Mouse (Mus musculus): ENCODE data around the gene Slc7a8. TPM values are rescaled to one million over a fixed set of nuclear protein-coding genes. Genes with fewer than 3 reads are reported as not detected.
A peak's percentile ranks its signal among the peaks of the same experiment; 100 is the strongest.
"Not testable (repeated sequence)": the region's sequence is repeated elsewhere in the genome, so short reads cannot be mapped to it uniquely, and the experiment has no call there.

Gene Slc7a8
- total and polyA plus RNA-seq, 2 experiments from 2014 or later, result 13.3 to 14.5 TPM

- TF ChIP-seq CTCF (IDR thresholded peaks at IDR 0.05; ENCODE audit: low read depth), result no peak
- H3K27ac ChIP-seq (ENCODE audit: low read depth, low read length), result no peak overlapping the region
- no peak overlapping the region for H3K4me3 ChIP-seq (ENCODE audit: low read depth, low read length)
- H3K4me1 ChIP-seq (ENCODE audit: insufficient read depth), result peaks cover 11% of the 10 kb centered on the region; the same call in 1 of the 2 replicates
- H3K9ac ChIP-seq, result no peak overlapping the region
- 97% methylated on average over 5 of the region's 5 CpGs for WGBS
- H3K9me3 ChIP-seq (ENCODE audit: low read length), result no peaks in the 10 kb centered on the region
- H3K27me3 ChIP-seq (ENCODE audit: insufficient read depth, low read length), result no peaks in the 10 kb centered on the region
- H3K36me3 ChIP-seq (ENCODE audit: insufficient read depth), result no peaks in the 10 kb centered on the region
- DNase-seq, result no peak
- no peak overlapping the region for H3K4me2 ChIP-seq (ENCODE audit: low read depth)
- ATAC-seq, result no peak
Observed at GRCm38 (mm10) chr14:54770373-54770772, 11.4 kb downstream of the Slc7a8 start.

- 92% methylated on average over 5 of the region's 5 CpGs for WGBS
- no peak for DNase-seq
- Histone ChIP-seq H3K9me3 (ENCODE audit: low read length) (no peaks in the 10 kb centered on the region), H3K4me3 (ENCODE audit: low read depth, low read length) (no peak overlapping the region), H3K9ac (no peak overlapping the region), H3K27me3 (ENCODE audit: insufficient read depth, low read length) (no peaks in the 10 kb centered on the region), H3K4me1 (ENCODE audit: insufficient read depth) (peaks cover 11% of the 10 kb centered on the region; the same call in 1 of the 2 replicates), H3K27ac (ENCODE audit: low read depth, low read length) (no peak overlapping the region), H3K4me2 (ENCODE audit: low read depth) (no peak overlapping the region), H3K36me3 (ENCODE audit: insufficient read depth) (no peaks in the 10 kb centered on the region)
- TF ChIP-seq CTCF (IDR thresholded peaks at IDR 0.05; ENCODE audit: low read depth), result no peak
- ATAC-seq, result no peak
Observed at GRCm38 (mm10) chr14:54769068-54769425, 12.7 kb downstream of the Slc7a8 start.

- peaks cover 8% of the 10 kb centered on the region; the same call in 1 of the 2 replicates for H3K4me1 ChIP-seq (ENCODE audit: insufficient read depth)
- H3K9ac ChIP-seq, result no peak overlapping the region
- WGBS, result 87% methylated on average over 10 of the region's 10 CpGs
- no peak overlapping the region for H3K4me3 ChIP-seq (ENCODE audit: low read depth, low read length)
- H3K27me3 ChIP-seq (ENCODE audit: insufficient read depth, low read length), result no peaks in the 10 kb centered on the region
- H3K36me3 ChIP-seq (ENCODE audit: insufficient read depth), result no peaks in the 10 kb centered on the region
- H3K4me2 ChIP-seq (ENCODE audit: low read depth), result no peak overlapping the region
- no peak for DNase-seq
- no peak for ATAC-seq
- no peak for TF ChIP-seq CTCF (IDR thresholded peaks at IDR 0.05; ENCODE audit: low read depth)
- H3K9me3 ChIP-seq (ENCODE audit: low read length), result no peaks in the 10 kb centered on the region
- no peak overlapping the region for H3K27ac ChIP-seq (ENCODE audit: low read depth, low read length)
Observed at GRCm38 (mm10) chr14:54768314-54769067, 13.3 kb downstream of the Slc7a8 start.

- WGBS, result 96% methylated on average over 4 of the region's 7 CpGs
- not testable (repeated sequence) for ATAC-seq
Observed at GRCm38 (mm10) chr14:54766937-54767336, 14.8 kb downstream of the Slc7a8 start.

DNA sequence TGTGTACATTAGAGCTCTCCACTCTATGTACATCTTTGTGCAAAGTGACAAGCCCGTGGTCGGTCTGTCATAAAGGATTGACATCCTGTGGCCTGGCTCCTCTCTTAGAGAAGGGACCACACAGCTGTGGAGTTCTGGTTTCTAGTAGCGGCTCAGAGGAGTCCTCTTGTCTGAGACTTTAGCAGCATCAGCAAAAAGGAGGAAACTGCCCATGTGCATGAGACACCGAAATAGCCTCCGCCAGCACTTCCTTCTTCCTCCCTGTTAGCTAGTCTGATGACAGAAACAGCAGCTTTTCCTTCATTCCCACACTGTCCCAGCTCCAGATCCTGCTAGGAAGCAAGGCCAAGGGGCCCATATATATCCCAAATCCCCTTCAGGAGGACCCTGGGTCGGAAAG, 25.4 kb downstream of the Slc7a8 start:
- H3K27ac ChIP-seq (ENCODE audit: low read depth, low read length), result peak overlapping the region; percentile 10; the same call in 1 of the 2 replicates
- 86% methylated on average over 6 of the region's 6 CpGs for WGBS
- 0 out of 2 replicates have a peak, but pooled peaks have one; percentile 26 for ATAC-seq

More at GRCm38 (mm10) chr14:54766937-54767336, 14.8 kb downstream of the Slc7a8 start:
- not testable (repeated sequence) for H3K27me3 ChIP-seq (ENCODE audit: insufficient read depth, low read length); H3K9me3 ChIP-seq (ENCODE audit: low read length); H3K36me3 ChIP-seq (ENCODE audit: insufficient read depth); H3K4me2 ChIP-seq (ENCODE audit: low read depth); DNase-seq; H3K4me3 ChIP-seq (ENCODE audit: low read depth, low read length); H3K4me1 ChIP-seq (ENCODE audit: insufficient read depth); H3K27ac ChIP-seq (ENCODE audit: low read depth, low read length); H3K9ac ChIP-seq

GRCm38 (mm10) chr14:54754602-54755018, 27.1 kb downstream of the Slc7a8 start:
- DNase-seq (peak; percentile 62), ATAC-seq (peak; percentile 87)
- Histone ChIP-seq H3K4me3 (ENCODE audit: low read depth, low read length) (no peak overlapping the region), H3K27me3 (ENCODE audit: insufficient read depth, low read length) (no peaks in the 10 kb centered on the region), H3K36me3 (ENCODE audit: insufficient read depth) (no peaks in the 10 kb centered on the region), H3K9ac (no peak overlapping the region), H3K27ac (ENCODE audit: low read depth, low read length) (peak overlapping the region; percentile 22), H3K4me2 (ENCODE audit: low read depth) (no peak overlapping the region), H3K4me1 (ENCODE audit: insufficient read depth) (no peaks in the 10 kb centered on the region), H3K9me3 (ENCODE audit: low read length) (no peaks in the 10 kb centered on the region)
- TF ChIP-seq CTCF (IDR thresholded peaks at IDR 0.05; ENCODE audit: low read depth), result no peak
- WGBS, result 21% methylated on average over 6 of the region's 6 CpGs

More for the DNA sequence above, 25.4 kb downstream of the Slc7a8 start:
- H3K27me3 ChIP-seq (ENCODE audit: insufficient read depth, low read length), result no peaks in the 10 kb centered on the region
- H3K36me3 ChIP-seq (ENCODE audit: insufficient read depth), result no peaks in the 10 kb centered on the region
- no peak overlapping the region for H3K4me2 ChIP-seq (ENCODE audit: low read depth)
- no peak overlapping the region for H3K9ac ChIP-seq
- H3K9me3 ChIP-seq (ENCODE audit: low read length), result no peaks in the 10 kb centered on the region
- no peak for DNase-seq
- no peaks in the 10 kb centered on the region for H3K4me1 ChIP-seq (ENCODE audit: insufficient read depth)
- H3K4me3 ChIP-seq (ENCODE audit: low read depth, low read length), result no peak overlapping the region
- no peak for TF ChIP-seq CTCF (IDR thresholded peaks at IDR 0.05; ENCODE audit: low read depth)

DNA sequence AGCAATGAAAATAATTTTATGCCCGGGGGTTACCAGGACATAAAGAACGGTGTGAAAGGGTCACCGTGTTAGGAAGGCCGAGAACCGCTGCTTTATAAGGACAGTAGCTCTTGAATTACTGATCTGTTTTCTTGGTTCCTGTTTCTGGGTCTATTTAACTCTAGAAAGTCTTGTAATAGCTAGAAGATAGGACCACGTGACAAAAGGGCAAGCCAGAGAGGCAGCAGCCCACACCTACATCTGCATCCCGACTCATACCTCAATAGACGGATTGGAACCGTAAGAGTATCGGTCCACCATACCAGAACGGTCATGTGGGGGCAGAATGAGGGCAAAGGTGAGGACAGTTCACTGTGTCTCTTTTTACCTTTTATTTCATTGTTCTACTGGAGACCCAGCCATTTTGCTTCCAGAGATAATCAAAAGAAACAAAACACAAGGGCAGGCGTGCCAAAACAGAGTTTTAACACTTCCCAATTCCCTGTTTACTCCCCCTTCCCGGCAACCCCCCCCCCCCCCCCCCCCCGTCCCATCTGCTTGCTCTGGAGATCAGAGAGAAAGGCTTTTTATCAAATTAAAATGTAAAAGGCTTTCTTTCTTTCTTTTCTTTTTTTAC, 27.7 kb downstream of the Slc7a8 start:
- Histone ChIP-seq H3K9me3 (ENCODE audit: low read length) (no peaks in the 10 kb centered on the region), H3K27me3 (ENCODE audit: insufficient read depth, low read length) (no peaks in the 10 kb centered on the region), H3K4me3 (ENCODE audit: low read depth, low read length) (no peak overlapping the region), H3K4me1 (ENCODE audit: insufficient read depth) (no peaks in the 10 kb centered on the region), H3K4me2 (ENCODE audit: low read depth) (no peak overlapping the region), H3K9ac (no peak overlapping the region), H3K36me3 (ENCODE audit: insufficient read depth) (no peaks in the 10 kb centered on the region), H3K27ac (ENCODE audit: low read depth, low read length) (peak overlapping the region; percentile 22)
- peak; percentile 58 for ATAC-seq
- no peak for DNase-seq
- no peak for TF ChIP-seq CTCF (IDR thresholded peaks at IDR 0.05; ENCODE audit: low read depth)
- WGBS, result 67% methylated on average over 14 of the region's 14 CpGs

Data from forebrain, postnatal 0 days (tissue).